Mouse (Mus musculus) intestine, embryonic 14.5 days (tissue): ENCODE data around the gene Catsper2. TPM values are rescaled to one million over a fixed set of nuclear protein-coding genes. Genes with fewer than 3 reads are reported as not detected.

Experiments used
- ATAC-seq: fragments of 200-750 bp; cut with Nextera tagmentation; replicated peaks from 2 replicates; pipeline ENCODE4 v1.8.0; 2017; ENCODE audit warnings: low read depth, moderate number of reproducible peaks, moderate TSS enrichment, moderate library complexity; ENCODE audit not compliant: low FRiP score, low TSS enrichment
- DNase-seq: peaks from one replicate; pipeline ENCODE4 v3.0.0-alpha.2; 2018; ENCODE audit warnings: low spot score
- H3K27ac ChIP-seq: fragments of 300-500 bp; sonication (generic); 2 replicates; pipeline ENCODE4 v1.5.1; 2014; ENCODE audit warnings: low read depth, mild to moderate bottlenecking, control low read depth
- H3K27me3 ChIP-seq: fragments of 300-500 bp; sonication (generic); replicated peaks from 2 replicates; pipeline ENCODE4 v1.6.1; 2014; ENCODE audit warnings: low read length, control low read depth; ENCODE audit not compliant: control insufficient read depth, insufficient read depth
- H3K36me3 ChIP-seq: fragments of 300-500 bp; sonication (generic); 2 replicates; pipeline ENCODE4 v1.6.1; 2014; ENCODE audit warnings: low read length, control low read depth; ENCODE audit not compliant: control insufficient read depth, insufficient read depth
- H3K4me1 ChIP-seq: fragments of 300-500 bp; sonication (generic); replicated peaks from 2 replicates; pipeline ENCODE4 v1.6.1; 2014; ENCODE audit warnings: low read length, control low read depth, mixed read lengths; ENCODE audit not compliant: control insufficient read depth, insufficient read depth
- H3K4me2 ChIP-seq: fragments of 300-500 bp; sonication (generic); 2 replicates; pipeline ENCODE4 v1.6.1; 2014; ENCODE audit warnings: low read length
- H3K4me3 ChIP-seq: fragments of 300-500 bp; sonication (generic); 2 replicates; pipeline ENCODE4 v1.5.1; 2014; ENCODE audit warnings: low read depth, low read length, control low read depth, mixed read lengths
- H3K9ac ChIP-seq: fragments of 300-500 bp; sonication (generic); 2 replicates; pipeline ENCODE4 v1.6.1; 2014; ENCODE audit warnings: mild to moderate bottlenecking, low read length
- H3K9me3 ChIP-seq: fragments of 300-500 bp; sonication (generic); 2 replicates; pipeline ENCODE4 v1.6.1; 2016; ENCODE audit warnings: low read length, control low read depth; ENCODE audit not compliant: control insufficient read depth
- WGBS: fragments of 180-500 bp; shearing (Covaris S2); extraction: QIAGEN DNeasy Blood & Tissue Kit; methylation state at CpG from one replicate; pipeline ENCODE4 v1.1.7; 2014; 5-methylcytosine and 5-hydroxymethylcytosine counted together
- polyA plus RNA-seq: library from polyadenylated mRNA; unstranded; fragments of >200 nt; fragmentation: Nextera tagmentation; extraction: Ambion mirVana; gene quantifications from 2 replicates; pipeline ENCODE4 v1.2.1, GENCODE M21; 2014

Catsper2 gene
- polyA plus RNA-seq, 1 experiment from 2014 or later = 2.2 TPM

DNA sequence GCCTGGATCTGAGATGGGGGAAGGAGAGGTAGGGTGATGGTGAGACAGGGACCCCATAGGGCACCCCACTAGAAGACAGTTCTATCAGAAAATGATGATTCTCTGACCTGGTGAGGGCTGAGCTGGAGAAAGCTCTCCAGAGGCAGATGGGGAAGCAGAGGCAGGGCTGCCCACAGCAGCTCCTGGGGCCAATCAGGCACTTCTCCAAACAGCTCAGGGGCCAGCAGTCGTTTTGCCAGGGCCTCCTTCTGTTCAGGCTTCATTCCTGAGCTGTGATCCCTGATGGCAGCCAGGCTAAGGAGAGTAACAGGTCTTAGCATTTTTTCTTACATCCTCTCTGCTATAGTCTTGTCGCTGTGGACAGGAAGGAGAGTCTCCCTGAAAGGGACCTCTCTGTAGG is 38.8 kb downstream of the Catsper2 start:
- WGBS = 59% methylated on average over 2 of the region's 2 CpGs
- H3K36me3 ChIP-seq = no peaks in the 10 kb centered on the region
- no peak overlapping the region for H3K4me3 ChIP-seq
- no peak overlapping the region for H3K27ac ChIP-seq
- no peak overlapping the region for H3K4me2 ChIP-seq
- no peak for ATAC-seq
- H3K9ac ChIP-seq = no peak overlapping the region
- H3K27me3 ChIP-seq = no peaks in the 10 kb centered on the region
- no peaks in the 10 kb centered on the region for H3K4me1 ChIP-seq
- no peak for DNase-seq
- H3K9me3 ChIP-seq = no peaks in the 10 kb centered on the region

DNA sequence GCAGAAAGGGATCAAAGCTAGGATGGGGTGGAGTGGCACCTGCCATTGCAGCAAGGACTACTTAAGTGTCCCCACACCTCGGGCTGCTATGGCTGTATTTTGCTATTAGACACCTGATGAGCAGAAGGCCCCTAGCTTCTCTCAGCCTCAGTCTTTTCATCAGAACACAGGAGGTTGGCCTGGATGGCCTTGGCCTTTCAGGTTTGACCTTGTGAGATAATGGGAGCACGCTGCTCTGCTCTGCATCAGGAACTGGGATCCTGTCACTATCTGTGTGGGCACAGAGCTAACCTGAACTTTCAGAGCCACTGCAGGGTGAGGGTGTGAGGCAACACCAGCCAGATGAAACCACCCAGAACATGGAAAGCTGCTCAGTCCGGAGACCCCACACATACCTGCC is 41.3 kb downstream of the Catsper2 start:
- no peaks in the 10 kb centered on the region for H3K36me3 ChIP-seq
- no peak overlapping the region for H3K27ac ChIP-seq
- 64% methylated on average over 3 of the region's 3 CpGs for WGBS
- H3K9ac ChIP-seq = no peak overlapping the region
- no peaks in the 10 kb centered on the region for H3K4me1 ChIP-seq
- H3K27me3 ChIP-seq = no peaks in the 10 kb centered on the region
- ATAC-seq = no peak
- no peaks in the 10 kb centered on the region for H3K9me3 ChIP-seq
- no peak overlapping the region for H3K4me2 ChIP-seq
- H3K4me3 ChIP-seq = no peak overlapping the region
- no peak for DNase-seq

DNA sequence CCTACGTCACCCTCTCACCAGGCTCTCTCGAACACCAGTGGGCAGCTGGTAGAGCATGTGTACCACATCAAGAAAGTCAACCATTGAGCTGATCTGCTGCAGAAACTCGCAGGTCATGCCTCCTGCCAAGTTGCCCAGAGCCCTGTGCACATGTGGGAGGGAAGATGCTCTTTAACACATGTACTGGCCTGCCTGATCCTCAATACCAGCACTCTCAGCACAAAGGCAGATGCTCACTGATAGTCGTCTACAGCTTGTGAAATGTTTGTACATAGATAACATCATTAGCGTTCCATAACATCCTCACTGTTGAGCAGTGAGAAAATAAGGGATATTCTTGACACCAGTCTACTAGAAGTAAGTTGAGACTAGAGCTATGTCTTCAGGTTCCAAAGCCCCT is 42.7 kb downstream of the Catsper2 start:
- DNase-seq (no peak), ATAC-seq (no peak)
- H3K27me3 ChIP-seq = no peaks in the 10 kb centered on the region
- H3K9ac ChIP-seq = no peak overlapping the region
- no peaks in the 10 kb centered on the region for H3K36me3 ChIP-seq
- no peaks in the 10 kb centered on the region for H3K9me3 ChIP-seq
- H3K4me3 ChIP-seq = no peak overlapping the region
- no peak overlapping the region for H3K27ac ChIP-seq
- H3K4me2 ChIP-seq = no peak overlapping the region
- no peaks in the 10 kb centered on the region for H3K4me1 ChIP-seq
- WGBS = 83% methylated on average over 5 of the region's 5 CpGs

DNA sequence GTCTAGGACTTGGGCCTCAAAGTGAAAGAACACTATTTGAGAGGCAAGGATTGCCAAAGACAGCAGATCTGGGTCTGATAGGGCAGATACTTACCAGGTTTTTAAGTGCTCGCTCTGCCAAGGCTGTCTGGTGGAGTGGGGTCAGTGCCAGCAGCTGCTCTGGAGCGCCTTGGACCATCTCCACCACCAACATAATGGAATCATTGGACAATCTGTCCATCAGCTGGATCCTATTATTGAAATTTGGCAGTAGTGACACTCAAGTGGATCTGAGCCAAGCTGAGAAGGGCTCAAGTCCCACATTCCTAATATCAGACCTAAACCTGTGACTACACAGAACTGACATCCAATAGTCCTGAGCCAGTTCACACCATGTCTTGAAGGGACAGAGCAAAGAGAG is 44.8 kb downstream of the Catsper2 start:
- no peak overlapping the region for H3K9ac ChIP-seq
- ATAC-seq = no peak
- no peaks in the 10 kb centered on the region for H3K36me3 ChIP-seq
- no peaks in the 10 kb centered on the region for H3K4me1 ChIP-seq
- no peak overlapping the region for H3K27ac ChIP-seq
- H3K9me3 ChIP-seq = no peaks in the 10 kb centered on the region
- no peak for DNase-seq
- H3K4me2 ChIP-seq = no peak overlapping the region
- 87% methylated on average over 2 of the region's 2 CpGs for WGBS
- no peaks in the 10 kb centered on the region for H3K27me3 ChIP-seq
- H3K4me3 ChIP-seq = no peak overlapping the region

DNA sequence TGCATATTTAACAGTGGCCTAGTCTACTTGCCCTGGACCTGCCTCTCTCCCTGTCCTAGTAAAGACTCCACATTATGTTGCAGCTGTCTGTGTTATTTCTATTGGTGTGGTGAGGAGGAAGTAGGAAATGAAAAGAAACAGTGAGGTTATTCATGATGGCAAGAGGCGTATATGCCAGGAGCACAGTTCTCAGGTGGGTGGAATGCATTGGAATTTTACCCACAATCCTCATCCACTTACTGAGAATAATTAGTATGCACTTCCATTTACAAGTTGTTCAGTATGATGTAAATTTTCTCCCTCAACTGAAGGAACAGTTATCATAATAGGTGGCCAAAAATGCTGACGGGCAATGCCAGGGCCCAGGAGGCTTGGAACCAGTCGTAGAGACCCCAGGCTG is 49.9 kb downstream of the Catsper2 start:
- Histone ChIP-seq H3K36me3 (no peaks in the 10 kb centered on the region), H3K27ac (no peak overlapping the region), H3K9ac (no peak overlapping the region), H3K9me3 (no peaks in the 10 kb centered on the region), H3K4me1 (no peaks in the 10 kb centered on the region), H3K4me2 (no peak overlapping the region), H3K27me3 (0 out of 2 replicates have a peak, but pooled peaks cover 6% of the 10 kb centered on the region), H3K4me3 (no peak overlapping the region)
- ATAC-seq (no peak), DNase-seq (no peak)
- WGBS = 79% methylated on average over 3 of the region's 3 CpGs

DNA sequence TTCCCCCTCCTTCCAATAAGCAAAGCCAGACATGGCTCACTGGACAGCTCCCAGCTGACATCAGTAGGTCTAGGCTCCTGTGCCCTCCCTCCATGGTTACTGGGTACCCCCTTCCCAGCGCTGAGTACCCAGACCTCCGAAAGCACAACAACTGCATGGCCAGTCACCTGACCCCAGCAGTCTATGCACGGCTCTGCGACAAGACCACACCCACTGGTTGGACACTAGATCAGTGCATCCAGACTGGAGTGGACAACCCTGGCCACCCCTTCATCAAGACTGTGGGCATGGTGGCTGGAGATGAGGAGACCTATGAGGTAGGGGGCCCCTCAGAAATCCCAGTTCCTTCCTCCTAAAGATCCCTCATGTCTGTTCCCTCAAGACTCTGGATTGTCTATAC is 54.1 kb downstream of the Catsper2 start:
- Histone ChIP-seq H3K36me3 (no peaks in the 10 kb centered on the region), H3K9me3 (no peaks in the 10 kb centered on the region), H3K9ac (no peak overlapping the region), H3K27me3 (0 out of 2 replicates have a peak, but pooled peaks cover 6% of the 10 kb centered on the region), H3K4me2 (no peak overlapping the region), H3K4me3 (no peak overlapping the region), H3K27ac (no peak overlapping the region), H3K4me1 (0 out of 2 replicates have a peak, but pooled peaks cover under 1% of the 10 kb centered on the region)
- DNase-seq (no peak), ATAC-seq (no peak)
- WGBS = 59% methylated on average over 4 of the region's 4 CpGs

DNA sequence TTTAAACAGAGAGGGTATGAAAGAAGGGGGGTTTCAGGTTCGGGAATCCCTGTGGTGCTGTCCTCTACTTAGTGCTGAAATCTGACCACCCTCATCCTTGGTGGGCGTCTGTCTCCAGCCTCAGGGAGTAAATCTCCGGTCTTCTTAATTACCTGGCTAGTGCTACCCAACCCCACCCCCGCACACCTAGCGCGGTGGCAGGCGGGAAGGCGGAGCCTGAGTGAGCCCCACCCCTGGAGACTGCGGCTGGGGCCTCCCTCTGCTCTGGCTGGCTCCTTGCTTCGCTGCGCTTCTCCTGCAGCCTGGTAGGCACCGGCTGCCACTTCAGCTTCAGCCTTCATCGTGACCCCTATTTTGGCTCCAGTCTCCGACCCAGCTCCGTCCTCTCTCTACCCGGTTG is 55.2 kb downstream of the Catsper2 start:
- Histone ChIP-seq H3K4me3 (peak overlapping the region; percentile 18), H3K9me3 (no peaks in the 10 kb centered on the region), H3K4me2 (peak overlapping the region; percentile 49), H3K27ac (peak overlapping the region; percentile 51; the same call in 1 of the 2 replicates), H3K9ac (no peak overlapping the region), H3K4me1 (0 out of 2 replicates have a peak, but pooled peaks cover 5% of the 10 kb centered on the region), H3K36me3 (no peaks in the 10 kb centered on the region), H3K27me3 (0 out of 2 replicates have a peak, but pooled peaks cover 6% of the 10 kb centered on the region)
- under 1% methylated on average over 16 of the region's 16 CpGs for WGBS
- peak; percentile 81 for DNase-seq
- peak; percentile 54; the same call in 1 of the 2 replicates for ATAC-seq

DNA sequence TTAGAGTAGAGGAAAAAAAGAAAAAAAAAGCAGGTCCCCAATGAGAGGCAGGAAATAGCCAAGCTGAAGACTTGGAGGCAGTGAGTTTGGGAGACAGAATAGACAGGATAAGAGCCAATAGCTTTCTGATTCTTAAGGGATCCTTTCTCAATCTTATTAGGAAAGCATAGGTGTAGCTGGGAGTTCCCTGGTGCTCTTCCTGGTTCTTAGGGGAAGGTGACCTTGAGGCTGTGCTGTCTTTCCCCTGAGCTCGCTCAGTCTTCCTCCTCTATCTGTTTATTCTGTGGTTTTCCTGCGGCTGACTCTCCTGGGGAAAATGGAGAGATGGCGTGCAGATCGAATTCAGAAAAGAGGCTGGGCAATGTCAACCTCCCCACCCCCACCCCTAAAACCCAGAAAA is 55.6 kb downstream of the Catsper2 start:
- no peak overlapping the region for H3K9ac ChIP-seq
- 0 out of 2 replicates have a peak, but pooled peaks cover 6% of the 10 kb centered on the region for H3K27me3 ChIP-seq
- peak overlapping the region; percentile 51 for H3K27ac ChIP-seq
- DNase-seq = no peak
- H3K36me3 ChIP-seq = no peaks in the 10 kb centered on the region
- peak overlapping the region; percentile 18 for H3K4me3 ChIP-seq
- ATAC-seq = no peak
- 0 out of 2 replicates have a peak, but pooled peaks cover 5% of the 10 kb centered on the region for H3K4me1 ChIP-seq
- WGBS = 0% methylated on average over 4 of the region's 4 CpGs
- peak overlapping the region; percentile 49 for H3K4me2 ChIP-seq
- H3K9me3 ChIP-seq = no peaks in the 10 kb centered on the region

DNA sequence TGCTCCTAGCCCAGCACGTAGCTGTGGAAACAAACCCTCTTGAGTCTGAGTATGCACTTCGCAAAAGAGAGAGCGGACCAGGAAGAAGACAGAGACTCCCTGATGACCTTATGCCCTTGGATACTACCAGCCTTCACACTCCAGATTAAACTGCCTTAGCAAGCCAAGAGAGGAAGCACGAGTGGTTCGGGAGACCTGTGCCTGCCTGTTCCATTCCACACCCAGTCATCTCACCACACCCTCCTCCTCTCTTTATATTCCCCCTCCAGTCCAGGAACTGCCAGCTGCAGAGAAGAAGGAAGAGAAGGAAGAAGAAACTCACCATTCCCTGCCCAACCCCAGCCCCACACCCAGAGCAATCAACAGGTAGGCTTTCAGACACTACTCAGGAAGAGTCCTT is 56.1 kb downstream of the Catsper2 start, which contains the start of gene Ckmt1:
TSS of gene Ckmt1 (plus strand) at position 221 of the 400 bp plus-strand sequence.
- Histone ChIP-seq H3K9me3 (no peaks in the 10 kb centered on the region), H3K4me3 (peak within 1 kb of the TSS; percentile 18), H3K27ac (peak within 1 kb of the TSS; percentile 51), H3K27me3 (0 out of 2 replicates have a peak, but pooled peaks cover 6% of the 10 kb centered on the region), H3K9ac (no peak within 1 kb of the TSS), H3K36me3 (no peaks in the 10 kb centered on the region), H3K4me1 (0 out of 2 replicates have a peak, but pooled peaks cover 5% of the 10 kb centered on the region), H3K4me2 (peak within 1 kb of the TSS; percentile 49)
- WGBS = 41% methylated on average over 5 of the region's 5 CpGs
- DNase-seq (no peak), ATAC-seq (no peak)
